Mouse (Mus musculus) kidney, postnatal 0 days (tissue): Measurements from ENCODE around the gene Il17rd. TPM values are rescaled to one million over a fixed set of nuclear protein-coding genes. Genes with fewer than 3 reads are reported as not detected.
A peak's percentile ranks its signal among the peaks of the same experiment; 100 is the strongest.

Experiments
- ATAC-seq: fragments of 200-750 bp; cut with Nextera tagmentation; replicated peaks from 2 replicates; pipeline ENCODE4 v1.8.0; 2017; ENCODE audit warnings: low read depth, moderate number of reproducible peaks, moderate TSS enrichment, moderate library complexity; ENCODE audit not compliant: low FRiP score
- DNase-seq: peaks from one replicate; pipeline ENCODE4 v3.0.0-alpha.2; 2016; ENCODE audit warnings: low spot score
- H3K27ac ChIP-seq: fragments of 300-500 bp; sonication (generic); 2 replicates; pipeline ENCODE4 v1.5.1; 2014; ENCODE audit warnings: mild to moderate bottlenecking
- H3K27me3 ChIP-seq: fragments of 300-500 bp; sonication (generic); 2 replicates; pipeline ENCODE4 v1.6.1; 2014; ENCODE audit warnings: low read length, mixed read lengths; ENCODE audit not compliant: insufficient read depth
- H3K36me3 ChIP-seq: fragments of 300-500 bp; sonication (generic); 2 replicates; pipeline ENCODE4 v1.6.1; 2014; ENCODE audit warnings: low read length, mixed read lengths; ENCODE audit not compliant: insufficient read depth
- H3K4me1 ChIP-seq: fragments of 300-500 bp; sonication (generic); replicated peaks from 2 replicates; pipeline ENCODE4 v1.6.1; 2014; ENCODE audit warnings: antibody characterized with exemption, low read length, mixed read lengths; ENCODE audit not compliant: insufficient read depth
- H3K4me2 ChIP-seq: fragments of 300-500 bp; sonication (generic); 2 replicates; pipeline ENCODE4 v1.6.1; 2014; ENCODE audit warnings: mild to moderate bottlenecking, low read length, moderate library complexity, mixed read lengths
- H3K4me3 ChIP-seq: fragments of 300-500 bp; sonication (generic); replicated peaks from 2 replicates; pipeline ENCODE4 v1.5.1; 2014; ENCODE audit warnings: low read depth, low read length
- H3K9ac ChIP-seq: fragments of 300-500 bp; sonication (generic); 2 replicates; pipeline ENCODE4 v1.6.1; 2014; ENCODE audit warnings: low read depth, low read length
- H3K9me3 ChIP-seq: fragments of 300-500 bp; sonication (generic); replicated peaks from 2 replicates; pipeline ENCODE4 v1.6.1; 2016; ENCODE audit warnings: low read length, inconsistent platforms, mixed read lengths
- CTCF ChIP-seq: IDR thresholded peaks from 2 replicates; pipeline ENCODE4 v1.5.1; 2016; ENCODE audit warnings: antibody characterized with exemption, low read depth, mild to moderate bottlenecking, moderate library complexity
- WGBS: fragments of 180-500 bp; shearing (Covaris S2); extraction: QIAGEN DNeasy Blood & Tissue Kit; methylation state at CpG from one replicate; pipeline ENCODE4 v1.1.7; 2014; 5-methylcytosine and 5-hydroxymethylcytosine counted together
- polyA plus RNA-seq: library from polyadenylated mRNA; unstranded; fragments of >200 nt; fragmentation: Nextera tagmentation; extraction: Ambion mirVana; gene quantifications from 2 replicates; pipeline ENCODE4 v1.2.1, GENCODE M21; 2015

Gene Il17rd
- polyA plus RNA-seq, 1 experiment from 2014 or later = 3.9 TPM

DNA sequence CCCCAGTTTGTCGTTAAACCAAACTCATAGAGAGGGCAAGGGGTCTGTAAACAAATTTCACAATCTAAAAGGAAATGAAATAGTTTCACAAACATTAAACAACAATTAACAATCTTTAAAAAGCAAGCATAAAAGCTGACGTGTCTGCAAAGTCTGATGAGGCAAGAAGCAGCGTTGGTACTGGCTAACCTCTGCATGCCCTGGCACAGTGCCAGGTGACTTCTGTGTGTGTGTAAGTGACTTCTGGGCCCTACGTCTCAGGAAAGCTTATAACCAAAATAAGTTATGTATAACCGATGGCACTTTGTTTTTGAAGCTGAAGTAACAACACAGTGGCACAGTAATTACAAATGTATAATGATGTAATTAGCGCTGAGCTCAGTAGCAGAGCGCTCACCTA is 33.8 kb upstream of the Il17rd start:
- Histone ChIP-seq H3K4me3 (no peak overlapping the region), H3K9ac (no peak overlapping the region), H3K36me3 (no peaks in the 10 kb centered on the region), H3K9me3 (no peaks in the 10 kb centered on the region), H3K4me1 (no peaks in the 10 kb centered on the region), H3K4me2 (no peak overlapping the region), H3K27ac (no peak overlapping the region), H3K27me3 (no peaks in the 10 kb centered on the region)
- ATAC-seq = no peak
- WGBS = 59% methylated on average over 7 of the region's 7 CpGs
- TF ChIP-seq CTCF = no peak
- DNase-seq = no peak

DNA sequence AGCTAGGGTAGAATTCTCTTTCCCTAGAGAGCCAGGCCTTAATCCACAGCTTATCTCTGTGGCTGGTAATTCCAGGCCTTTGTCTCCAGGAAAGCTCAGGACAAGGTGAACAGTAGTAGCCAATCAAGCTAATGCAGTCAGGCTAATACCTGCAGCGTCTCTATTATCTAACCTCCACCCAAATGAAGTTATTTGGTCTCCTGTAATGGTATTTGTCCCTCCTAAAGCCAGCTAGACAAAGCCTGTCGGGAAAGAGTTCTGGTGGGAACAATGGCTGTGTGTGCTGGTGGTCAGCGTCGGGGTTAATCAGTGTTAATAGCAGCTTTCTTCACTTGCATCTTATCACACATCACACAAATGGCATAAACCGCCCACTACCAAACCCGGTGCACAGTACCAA is 32.8 kb upstream of the Il17rd start:
- H3K4me1 ChIP-seq = no peaks in the 10 kb centered on the region
- TF ChIP-seq CTCF = no peak
- no peak overlapping the region for H3K4me3 ChIP-seq
- H3K27me3 ChIP-seq = no peaks in the 10 kb centered on the region
- no peaks in the 10 kb centered on the region for H3K36me3 ChIP-seq
- no peaks in the 10 kb centered on the region for H3K9me3 ChIP-seq
- no peak overlapping the region for H3K9ac ChIP-seq
- 59% methylated on average over 6 of the region's 6 CpGs for WGBS
- no peak overlapping the region for H3K4me2 ChIP-seq
- ATAC-seq = no peak
- no peak overlapping the region for H3K27ac ChIP-seq
- no peak for DNase-seq

DNA sequence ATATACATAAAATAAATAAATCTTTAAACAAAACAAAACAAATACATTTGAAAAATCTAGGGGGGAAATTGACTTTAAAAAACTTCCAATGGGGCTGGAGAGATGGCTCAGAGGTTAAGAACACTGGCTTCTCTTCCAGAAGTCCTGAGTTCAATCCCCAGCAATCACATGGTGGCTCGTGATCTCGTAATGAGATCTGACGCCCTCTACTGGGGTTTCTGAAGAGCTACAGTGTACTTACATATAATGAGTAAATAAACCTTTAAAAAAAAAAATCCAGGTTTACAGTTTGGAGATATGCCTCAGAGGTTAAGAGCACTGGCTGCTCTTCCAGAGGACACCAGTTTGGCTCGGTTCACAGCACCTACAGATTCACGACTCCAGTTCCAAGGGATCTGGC is 27.2 kb upstream of the Il17rd start:
- ATAC-seq (no peak), DNase-seq (no peak)
- TF ChIP-seq CTCF = no peak
- Histone ChIP-seq H3K4me2 (no peak overlapping the region), H3K9me3 (no peaks in the 10 kb centered on the region), H3K4me3 (no peak overlapping the region), H3K9ac (no peak overlapping the region), H3K36me3 (no peaks in the 10 kb centered on the region), H3K27ac (no peak overlapping the region), H3K4me1 (no peaks in the 10 kb centered on the region), H3K27me3 (no peaks in the 10 kb centered on the region)
- 79% methylated on average over 5 of the region's 5 CpGs for WGBS

DNA sequence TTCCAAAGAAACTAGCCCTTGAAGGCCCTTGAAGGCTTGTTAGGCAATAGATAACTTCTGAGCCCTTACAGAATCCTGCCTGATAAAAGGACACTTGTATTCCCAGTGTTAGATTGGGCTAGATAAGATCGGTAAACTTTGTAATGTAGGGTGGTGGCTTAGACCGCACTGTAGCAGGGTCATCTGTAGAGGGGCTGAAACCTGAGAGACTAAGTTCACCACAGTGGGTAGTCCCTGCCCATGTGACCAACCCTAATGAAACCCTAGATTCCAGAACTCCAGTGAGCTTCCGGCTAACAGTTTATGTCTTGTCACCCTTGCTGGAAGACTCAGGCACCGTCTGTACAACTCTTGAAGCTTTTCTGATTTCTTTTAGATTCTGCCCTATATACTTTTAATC is 25.1 kb upstream of the Il17rd start:
- 26% methylated on average over 4 of the region's 4 CpGs for WGBS
- Histone ChIP-seq H3K4me1 (no peaks in the 10 kb centered on the region), H3K9ac (no peak overlapping the region), H3K36me3 (no peaks in the 10 kb centered on the region), H3K27ac (no peak overlapping the region), H3K4me3 (no peak overlapping the region), H3K9me3 (no peaks in the 10 kb centered on the region), H3K27me3 (no peaks in the 10 kb centered on the region), H3K4me2 (no peak overlapping the region)
- TF ChIP-seq CTCF = no peak
- DNase-seq = no peak
- no peak for ATAC-seq

DNA sequence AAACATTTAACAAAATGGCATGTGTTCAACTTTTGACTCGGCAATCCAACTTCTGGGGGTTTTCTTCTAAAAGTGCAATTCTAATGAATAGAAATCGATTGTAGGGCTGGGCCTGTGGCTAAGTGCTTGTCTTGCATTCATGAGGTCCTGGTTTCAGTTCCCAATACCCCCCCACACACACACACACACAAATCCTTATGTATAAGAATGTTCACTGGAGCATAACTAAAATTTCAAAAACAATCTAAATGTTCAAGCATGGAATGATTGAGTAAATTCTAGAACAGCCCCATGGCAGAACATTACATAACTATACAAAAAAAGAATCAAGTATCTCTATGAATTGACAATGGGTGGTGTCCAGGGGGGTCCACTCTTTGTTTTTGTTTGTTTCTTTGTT is 20.8 kb upstream of the Il17rd start:
- no peak for TF ChIP-seq CTCF
- ATAC-seq = no peak
- H3K9me3 ChIP-seq = no peaks in the 10 kb centered on the region
- no peaks in the 10 kb centered on the region for H3K36me3 ChIP-seq
- 97% methylated on average over 2 of the region's 2 CpGs for WGBS
- no peak overlapping the region for H3K27ac ChIP-seq
- no peaks in the 10 kb centered on the region for H3K4me1 ChIP-seq
- H3K9ac ChIP-seq = no peak overlapping the region
- no peaks in the 10 kb centered on the region for H3K27me3 ChIP-seq
- H3K4me3 ChIP-seq = no peak overlapping the region
- DNase-seq = no peak
- H3K4me2 ChIP-seq = no peak overlapping the region

DNA sequence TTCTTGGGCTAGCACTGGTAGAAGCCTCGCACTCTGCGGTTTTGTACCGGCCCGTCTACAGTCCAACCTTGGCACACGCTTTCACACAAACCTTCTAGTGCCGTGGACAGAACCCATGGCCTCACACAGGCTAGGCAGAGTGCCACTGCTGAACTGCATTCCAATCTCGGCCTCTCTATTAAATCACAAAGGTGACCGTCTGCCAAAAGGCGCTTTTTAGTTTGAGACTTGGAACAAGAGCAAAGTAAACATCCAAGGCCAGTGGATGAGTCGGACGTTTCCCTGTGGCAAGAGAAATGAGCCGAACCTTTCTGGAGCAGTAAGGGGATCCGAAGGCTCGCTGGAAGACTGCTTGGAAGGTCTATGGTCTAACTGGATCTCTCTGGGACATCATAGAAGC is 18.9 kb upstream of the Il17rd start:
- TF ChIP-seq CTCF = no peak
- H3K36me3 ChIP-seq = no peaks in the 10 kb centered on the region
- no peak for DNase-seq
- H3K27ac ChIP-seq = no peak overlapping the region
- no peaks in the 10 kb centered on the region for H3K27me3 ChIP-seq
- no peaks in the 10 kb centered on the region for H3K9me3 ChIP-seq
- ATAC-seq = no peak
- WGBS = 74% methylated on average over 14 of the region's 14 CpGs
- H3K4me3 ChIP-seq = no peak overlapping the region
- H3K4me1 ChIP-seq = no peaks in the 10 kb centered on the region
- H3K4me2 ChIP-seq = no peak overlapping the region
- H3K9ac ChIP-seq = no peak overlapping the region

DNA sequence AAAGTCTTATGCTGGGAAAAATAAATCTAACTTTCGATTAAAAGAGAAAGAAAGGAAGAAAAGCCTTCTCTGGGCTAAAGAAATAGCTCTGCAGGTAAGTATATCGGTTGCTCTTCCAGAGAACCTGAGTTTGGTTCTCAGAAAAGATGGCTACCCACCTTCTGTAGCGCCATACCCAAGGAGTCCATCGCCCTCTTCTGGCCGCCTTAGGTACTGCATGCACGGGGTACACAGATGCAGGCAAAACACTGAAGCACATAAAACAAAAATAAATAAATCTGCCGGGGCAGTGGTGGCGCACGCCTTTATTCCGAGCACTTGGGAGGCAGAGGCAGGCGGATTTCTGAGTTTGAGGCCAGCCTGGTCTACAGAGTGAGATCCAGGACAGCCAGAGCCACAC is 15.9 kb upstream of the Il17rd start:
- H3K27ac ChIP-seq = no peak overlapping the region
- H3K4me2 ChIP-seq = no peak overlapping the region
- peak; percentile 82 for TF ChIP-seq CTCF
- peak; percentile 54 for DNase-seq
- no peaks in the 10 kb centered on the region for H3K27me3 ChIP-seq
- no peaks in the 10 kb centered on the region for H3K36me3 ChIP-seq
- no peaks in the 10 kb centered on the region for H3K9me3 ChIP-seq
- no peaks in the 10 kb centered on the region for H3K4me1 ChIP-seq
- no peak overlapping the region for H3K9ac ChIP-seq
- H3K4me3 ChIP-seq = no peak overlapping the region
- 42% methylated on average over 11 of the region's 11 CpGs for WGBS
- no peak for ATAC-seq
